Mouse (Mus musculus) limb, embryonic 10.5 days (tissue): Measurements from ENCODE around the gene Vgll1. TPM values are rescaled to one million over a fixed set of nuclear protein-coding genes. Genes with fewer than 3 reads are reported as not detected.

Experiments used
- DNase-seq: peaks from one replicate; pipeline ENCODE4 v3.0.0-alpha.2; 2017; ENCODE audit warnings: low spot score
- H3K27ac ChIP-seq: fragments of 300-500 bp; sonication (generic); 2 replicates; pipeline ENCODE4 v1.5.1; 2016; ENCODE audit warnings: mild to moderate bottlenecking
- H3K27me3 ChIP-seq: fragments of 300-500 bp; sonication (generic); 2 replicates; pipeline ENCODE4 v1.6.1; 2016; ENCODE audit warnings: low read depth, mild to moderate bottlenecking; ENCODE audit not compliant: poor library complexity, severe bottlenecking
- H3K36me3 ChIP-seq: fragments of 300-500 bp; sonication (generic); 2 replicates; pipeline ENCODE4 v1.6.1; 2016; ENCODE audit warnings: mild to moderate bottlenecking, moderate library complexity
- H3K4me1 ChIP-seq: fragments of 300-500 bp; sonication (generic); 2 replicates; pipeline ENCODE4 v1.6.1; 2016
- H3K4me3 ChIP-seq: fragments of 300-500 bp; sonication (generic); 2 replicates; pipeline ENCODE4 v1.5.1; 2016; ENCODE audit warnings: mild to moderate bottlenecking, moderate library complexity
- H3K9me3 ChIP-seq: fragments of 300-500 bp; sonication (generic); replicated peaks from 2 replicates; pipeline ENCODE4 v1.6.1; 2016; ENCODE audit warnings: mild to moderate bottlenecking
- WGBS: fragments of 180-500 bp; shearing (Covaris S2); methylation state at CpG from one replicate; pipeline ENCODE4 v1.1.7; 2016; 5-methylcytosine and 5-hydroxymethylcytosine counted together
- polyA plus RNA-seq: library from polyadenylated mRNA; unstranded; fragments of >200 nt; fragmentation: Nextera tagmentation; extraction: Ambion mirVana; gene quantifications from 2 replicates; pipeline ENCODE4 v1.2.1, GENCODE M21; 2016

Vgll1 gene
- polyA plus RNA-seq: 0.15 and 0.20 TPM in 2 replicates

DNA sequence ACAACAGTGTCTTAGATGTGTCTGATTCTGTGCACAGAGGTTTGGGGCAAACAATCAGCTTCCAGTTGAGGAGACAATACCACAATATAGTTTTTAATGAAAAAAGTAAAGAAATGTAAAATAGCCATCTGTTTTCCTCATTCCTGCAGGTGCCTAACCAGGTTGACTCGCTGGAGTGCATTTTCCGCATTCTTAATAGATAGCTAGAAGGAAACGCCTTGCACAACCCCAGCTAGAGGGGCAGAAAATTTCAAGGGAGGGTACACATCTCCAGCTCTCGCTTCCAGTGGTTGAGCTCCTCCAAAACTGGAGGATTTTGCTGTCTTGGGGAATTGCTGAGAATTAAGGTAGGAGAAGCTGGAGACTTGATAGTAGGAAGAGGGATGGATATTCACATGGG is at the start of gene Vgll1:
Gene Vgll1 (plus strand): TSS at position 301 of the 400 bp plus-strand sequence.
- no peaks in the 10 kb centered on the region for H3K36me3 ChIP-seq
- H3K4me3 ChIP-seq: no peak within 1 kb of the TSS
- H3K9me3 ChIP-seq: no peaks in the 10 kb centered on the region
- no peaks in the 10 kb centered on the region for H3K27me3 ChIP-seq
- H3K4me1 ChIP-seq: no peaks in the 10 kb centered on the region
- 87% methylated on average over 4 of the region's 4 CpGs for WGBS
- no peak for DNase-seq
- no peak within 1 kb of the TSS for H3K27ac ChIP-seq

DNA sequence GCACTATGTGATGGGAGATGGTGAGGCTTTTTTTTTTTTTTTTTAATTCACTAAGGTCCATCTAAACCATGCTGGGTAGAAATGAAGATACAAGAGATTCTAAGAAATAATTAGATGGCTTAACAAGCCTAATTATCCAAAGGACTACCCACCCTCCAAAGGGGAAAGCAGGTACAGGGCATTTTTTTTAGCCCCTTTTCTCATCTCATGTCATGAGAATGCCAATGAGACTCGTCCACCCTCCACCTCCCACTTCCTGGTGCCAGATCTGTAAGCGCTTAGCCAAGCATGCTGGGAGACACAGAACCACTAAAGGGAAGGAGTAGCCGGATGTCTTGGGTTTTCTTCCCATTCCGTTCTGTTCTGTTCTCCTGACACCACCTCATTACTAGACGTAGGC is 45.1 kb upstream of the Vgll1 start, which contains the start of gene Brs3:
Gene Brs3 (plus strand): TSS at position 301 of the 400 bp plus-strand sequence.
- no peaks in the 10 kb centered on the region for H3K36me3 ChIP-seq
- DNase-seq: no peak
- H3K4me3 ChIP-seq: no peak within 1 kb of the TSS
- WGBS: 95% methylated on average over 5 of the region's 5 CpGs
- H3K27me3 ChIP-seq: no peaks in the 10 kb centered on the region
- H3K9me3 ChIP-seq: no peaks in the 10 kb centered on the region
- H3K4me1 ChIP-seq: no peaks in the 10 kb centered on the region
- no peak within 1 kb of the TSS for H3K27ac ChIP-seq

DNA sequence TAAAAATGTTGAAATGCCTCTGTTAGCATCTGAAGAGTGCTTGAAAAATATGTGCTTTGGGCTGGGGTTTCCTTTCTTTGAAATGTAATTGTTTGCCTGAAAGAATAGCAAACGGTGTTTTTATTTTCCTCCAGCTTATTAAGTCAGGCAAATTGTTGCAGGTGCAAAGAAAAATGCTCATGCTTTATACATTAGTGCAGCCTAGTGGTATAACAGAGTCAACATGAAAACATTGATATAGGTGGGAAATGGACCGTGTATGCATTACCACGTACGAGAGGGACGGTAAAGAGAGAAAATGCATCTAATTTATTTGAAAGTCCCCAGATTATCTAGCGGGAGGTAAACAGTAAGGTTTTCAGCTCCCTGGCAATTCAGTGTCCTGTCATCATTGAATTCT is 44.0 kb upstream of the Vgll1 start:
- no peak overlapping the region for H3K27ac ChIP-seq
- H3K9me3 ChIP-seq: no peaks in the 10 kb centered on the region
- H3K27me3 ChIP-seq: no peaks in the 10 kb centered on the region
- 91% methylated on average over 6 of the region's 6 CpGs for WGBS
- DNase-seq: no peak
- H3K36me3 ChIP-seq: no peaks in the 10 kb centered on the region
- no peak overlapping the region for H3K4me3 ChIP-seq
- H3K4me1 ChIP-seq: no peaks in the 10 kb centered on the region

DNA sequence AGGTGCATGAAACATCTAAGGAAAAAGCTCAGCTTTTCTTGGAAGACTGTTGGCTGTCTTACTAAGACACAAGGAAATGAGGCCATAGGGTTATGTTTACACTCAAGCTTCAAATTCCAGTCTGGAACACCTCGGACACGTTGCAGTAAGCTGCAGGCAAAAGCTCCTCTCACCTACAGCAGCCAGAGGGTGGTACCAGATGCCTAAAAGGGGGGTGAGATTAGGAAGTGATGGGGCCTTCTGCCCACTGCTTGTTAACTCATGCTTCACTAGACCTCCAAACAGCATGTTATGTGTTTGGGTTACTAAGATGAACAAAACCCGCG is 35.1 kb upstream of the Vgll1 start:
- no peak for DNase-seq

DNA sequence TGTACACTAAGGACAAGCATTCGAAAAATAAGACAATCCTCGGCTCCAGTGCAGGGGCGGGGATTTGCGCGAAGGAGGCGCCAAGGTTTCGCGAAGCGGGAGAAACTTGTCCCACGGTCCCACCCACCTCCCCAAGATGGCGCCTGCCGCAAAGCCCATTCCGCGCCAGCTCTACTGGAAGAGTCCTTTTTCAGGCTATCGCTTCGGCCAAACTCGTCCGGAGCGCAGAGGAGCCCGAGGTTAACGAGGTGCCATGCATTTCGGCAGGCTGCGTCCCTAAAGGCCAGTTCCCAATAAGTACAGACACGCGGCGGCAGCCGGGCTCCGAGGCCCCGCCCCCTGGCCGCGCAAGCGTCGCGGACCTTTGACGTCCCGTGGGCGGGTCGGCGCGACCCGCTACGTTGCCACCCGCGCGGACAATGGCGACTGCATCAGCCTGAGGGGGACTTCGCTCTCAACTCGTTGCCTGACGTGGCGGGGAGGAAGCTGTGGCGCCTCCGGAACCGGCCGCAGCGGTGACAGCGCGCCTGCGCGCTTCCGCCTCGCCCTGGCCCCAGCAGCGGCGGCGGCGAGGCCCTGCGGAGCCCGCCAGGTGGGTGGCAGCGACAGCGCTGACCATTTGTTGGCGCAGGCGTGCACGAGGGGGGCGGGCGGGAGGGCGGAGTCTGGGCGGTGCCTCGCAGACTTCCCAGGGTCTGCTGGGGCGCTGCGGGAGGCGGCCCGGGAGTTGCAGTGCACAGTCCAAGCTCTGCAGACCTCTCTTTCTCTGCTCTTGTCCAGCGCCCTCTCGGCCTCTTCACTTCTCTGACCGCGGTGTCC is 34.5 kb upstream of the Vgll1 start, which contains the start of gene Htatsf1:
Gene Htatsf1 (plus strand): TSS at position 410 of the 819 bp plus-strand sequence.
- H3K4me3 ChIP-seq: peak within 1 kb of the TSS; percentile 58
- 14% methylated on average over 69 of the region's 85 CpGs for WGBS
- DNase-seq: peak; percentile 81
- H3K4me1 ChIP-seq: no peaks in the 10 kb centered on the region
- no peaks in the 10 kb centered on the region for H3K9me3 ChIP-seq
- H3K27me3 ChIP-seq: no peaks in the 10 kb centered on the region
- peaks cover 21% of the 10 kb centered on the region for H3K36me3 ChIP-seq
- H3K27ac ChIP-seq: peak within 1 kb of the TSS; percentile 93

More for the DNA sequence above, 35.1 kb upstream of the Vgll1 start:
- H3K4me3 ChIP-seq: peak overlapping the region; percentile 58
- peaks cover 16% of the 10 kb centered on the region for H3K36me3 ChIP-seq
- peak overlapping the region; percentile 93 for H3K27ac ChIP-seq
- H3K9me3 ChIP-seq: no peaks in the 10 kb centered on the region
- H3K4me1 ChIP-seq: no peaks in the 10 kb centered on the region
- no peaks in the 10 kb centered on the region for H3K27me3 ChIP-seq
- 17% methylated on average over 4 of the region's 4 CpGs for WGBS

DNA sequence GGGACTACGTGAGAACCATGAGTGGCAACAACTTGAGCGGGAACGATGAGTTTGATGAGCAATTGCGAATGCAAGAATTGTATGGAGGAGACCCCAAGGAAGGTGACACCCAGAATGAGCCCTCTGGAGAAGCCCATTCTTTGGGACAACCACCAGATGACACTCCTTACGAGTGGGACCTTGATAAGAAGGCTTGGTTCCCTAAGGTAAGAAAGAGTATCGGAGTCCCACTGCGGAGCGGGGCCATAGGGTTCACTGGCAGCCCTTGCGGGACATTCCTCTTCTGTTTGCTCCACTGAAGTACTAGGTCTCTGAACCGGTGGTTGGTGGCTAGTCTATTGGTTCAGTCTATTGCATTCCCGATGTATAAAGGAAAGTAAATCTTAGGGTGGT is 33.9 kb upstream of the Vgll1 start:
- Histone ChIP-seq H3K27me3 (no peaks in the 10 kb centered on the region), H3K4me3 (peak overlapping the region; percentile 58), H3K27ac (peak overlapping the region; percentile 93), H3K36me3 (peaks cover 26% of the 10 kb centered on the region), H3K4me1 (no peaks in the 10 kb centered on the region), H3K9me3 (no peaks in the 10 kb centered on the region)
- WGBS: 20% methylated on average over 11 of the region's 11 CpGs
- no peak for DNase-seq

DNA sequence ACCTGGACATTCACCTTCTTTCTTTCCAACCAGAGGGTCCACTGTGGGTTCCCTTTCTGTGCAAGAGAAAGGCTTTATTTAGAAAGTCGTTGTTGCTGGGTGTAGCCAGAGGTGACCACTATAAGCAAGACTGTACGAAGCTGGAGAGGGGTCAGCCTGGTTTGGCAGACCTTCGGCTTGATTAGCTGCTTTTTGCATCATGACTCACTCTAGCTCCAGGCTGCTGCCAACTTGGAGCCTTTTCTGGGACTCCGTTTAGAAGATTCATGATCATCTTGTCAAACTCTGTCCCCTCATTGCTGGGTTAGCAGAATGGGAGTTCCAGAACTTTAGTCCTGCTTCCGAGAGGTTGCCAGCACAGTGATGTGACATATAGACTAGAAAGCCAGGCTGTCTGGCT is 6.4 kb upstream of the Vgll1 start:
- H3K36me3 ChIP-seq: no peaks in the 10 kb centered on the region
- no peaks in the 10 kb centered on the region for H3K9me3 ChIP-seq
- no peaks in the 10 kb centered on the region for H3K27me3 ChIP-seq
- 82% methylated on average over 5 of the region's 5 CpGs for WGBS
- H3K4me3 ChIP-seq: no peak overlapping the region
- DNase-seq: no peak
- no peaks in the 10 kb centered on the region for H3K4me1 ChIP-seq
- no peak overlapping the region for H3K27ac ChIP-seq

DNA sequence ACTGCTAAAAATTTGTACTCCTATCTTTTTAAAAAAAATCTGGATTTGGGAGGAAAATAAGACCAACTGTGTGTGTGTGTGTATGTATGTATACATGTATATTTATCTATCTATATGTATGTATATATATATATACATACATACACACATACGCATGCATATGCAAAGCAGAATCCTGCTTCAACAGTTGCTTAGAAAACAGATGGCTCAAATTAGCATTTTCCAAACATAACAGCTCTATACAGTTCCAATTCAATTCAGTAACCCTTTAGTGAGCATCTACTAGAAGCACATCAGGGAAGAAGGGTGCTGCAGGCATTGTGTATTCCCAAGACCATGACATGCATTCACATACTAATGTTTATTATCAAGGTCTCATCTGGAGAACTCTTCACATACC is 15.5 kb downstream of the Vgll1 start:
- WGBS: 91% methylated on average over 1 of the region's 1 CpGs
- no peak overlapping the region for H3K27ac ChIP-seq
- DNase-seq: no peak
- H3K36me3 ChIP-seq: no peaks in the 10 kb centered on the region
- H3K27me3 ChIP-seq: no peaks in the 10 kb centered on the region
- no peaks in the 10 kb centered on the region for H3K4me1 ChIP-seq
- H3K4me3 ChIP-seq: no peak overlapping the region
- no peaks in the 10 kb centered on the region for H3K9me3 ChIP-seq

DNA sequence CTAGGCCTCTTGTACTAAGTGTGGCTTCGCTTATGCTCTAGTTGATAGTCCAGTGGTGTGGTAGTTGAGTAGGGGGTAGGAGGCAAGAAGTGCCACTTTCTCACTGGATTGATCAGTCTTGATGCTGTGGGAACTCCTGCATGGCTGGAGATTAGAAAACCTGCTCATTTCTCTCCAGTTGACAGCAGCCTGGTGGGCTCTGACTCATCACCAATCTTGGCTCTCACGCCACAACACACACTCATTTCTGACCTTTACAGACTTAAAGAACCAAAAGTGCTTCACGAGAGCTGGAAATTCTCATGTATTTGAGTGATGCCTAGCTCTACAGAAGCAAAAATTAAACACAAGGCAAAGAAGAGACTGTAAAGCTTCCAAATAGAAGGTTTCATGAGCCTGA is 19.1 kb downstream of the Vgll1 start:
- H3K36me3 ChIP-seq: no peaks in the 10 kb centered on the region
- H3K27ac ChIP-seq: no peak overlapping the region
- no peaks in the 10 kb centered on the region for H3K9me3 ChIP-seq
- DNase-seq: no peak
- H3K4me1 ChIP-seq: no peaks in the 10 kb centered on the region
- no peaks in the 10 kb centered on the region for H3K27me3 ChIP-seq
- H3K4me3 ChIP-seq: no peak overlapping the region
- WGBS: 89% methylated on average over 3 of the region's 3 CpGs

DNA sequence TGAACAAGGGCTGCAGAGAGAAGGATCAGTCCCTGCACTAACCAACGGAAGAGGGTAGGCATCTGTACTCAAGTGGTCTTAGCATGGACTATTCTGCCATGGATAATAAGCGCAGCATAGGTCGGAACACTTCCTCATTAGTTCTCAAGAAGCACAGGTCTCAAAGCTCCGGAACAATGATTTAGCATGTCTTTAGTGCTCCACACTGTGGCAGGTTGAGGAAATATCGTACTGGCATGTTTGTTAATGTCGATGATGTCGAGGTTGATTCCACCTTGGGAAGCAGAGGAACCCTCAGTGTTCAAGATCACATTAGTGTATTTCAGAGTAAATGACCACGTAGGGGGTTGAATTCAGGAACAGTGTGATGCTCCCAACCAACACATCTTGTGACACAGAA is 30.2 kb downstream of the Vgll1 start:
- WGBS: 81% methylated on average over 8 of the region's 8 CpGs
- no peaks in the 10 kb centered on the region for H3K9me3 ChIP-seq
- DNase-seq: no peak
- no peaks in the 10 kb centered on the region for H3K4me1 ChIP-seq
- no peaks in the 10 kb centered on the region for H3K27me3 ChIP-seq
- no peak overlapping the region for H3K27ac ChIP-seq
- no peaks in the 10 kb centered on the region for H3K36me3 ChIP-seq
- H3K4me3 ChIP-seq: no peak overlapping the region

DNA sequence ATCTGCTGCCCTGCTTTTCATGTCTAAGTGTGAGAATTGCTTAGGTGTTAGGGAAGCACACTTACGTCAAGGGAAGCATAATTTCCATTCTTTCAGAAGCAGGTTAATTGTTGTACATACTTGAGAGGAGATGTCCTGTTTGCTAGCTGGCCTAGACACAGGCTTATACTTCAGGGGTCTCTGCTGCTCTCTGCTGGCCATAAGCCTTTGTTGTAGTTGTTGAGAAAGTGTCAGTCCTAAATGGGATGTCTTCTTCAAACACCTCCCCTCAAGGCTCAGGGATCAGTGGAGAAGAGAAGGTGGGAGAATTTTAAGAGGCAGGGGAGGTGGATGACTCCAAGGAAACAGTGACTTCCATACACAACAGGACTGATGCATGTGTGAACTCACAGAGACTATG is 32.9 kb downstream of the Vgll1 start:
- no peak for DNase-seq
- Histone ChIP-seq H3K9me3 (no peaks in the 10 kb centered on the region), H3K27me3 (no peaks in the 10 kb centered on the region), H3K4me1 (no peaks in the 10 kb centered on the region), H3K27ac (no peak overlapping the region), H3K36me3 (no peaks in the 10 kb centered on the region), H3K4me3 (no peak overlapping the region)
- WGBS: 84% methylated on average over 1 of the region's 1 CpGs

DNA sequence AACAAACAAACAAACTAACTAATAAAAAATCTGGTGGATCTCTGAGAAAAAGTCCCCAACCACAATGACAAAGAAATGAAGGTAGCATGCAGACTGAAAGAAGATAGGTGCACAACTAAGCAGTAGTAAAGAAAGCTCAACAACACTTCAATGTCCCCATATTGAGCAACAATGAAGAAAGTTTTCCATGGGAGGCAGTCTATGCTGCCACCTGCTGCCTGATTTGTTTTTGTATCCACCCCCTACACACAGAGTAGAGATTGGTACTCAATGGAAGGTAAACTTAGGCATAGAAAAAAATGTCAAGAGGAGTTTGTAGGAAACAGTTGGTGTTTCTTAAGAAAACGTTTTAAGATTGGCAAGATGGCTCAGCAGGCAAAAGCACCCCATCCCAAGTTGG is 42.7 kb downstream of the Vgll1 start:
- no peaks in the 10 kb centered on the region for H3K9me3 ChIP-seq
- H3K36me3 ChIP-seq: no peaks in the 10 kb centered on the region
- no peaks in the 10 kb centered on the region for H3K4me1 ChIP-seq
- 39% methylated on average over 1 of the region's 1 CpGs for WGBS
- DNase-seq: no peak
- no peak overlapping the region for H3K4me3 ChIP-seq
- H3K27me3 ChIP-seq: no peaks in the 10 kb centered on the region
- H3K27ac ChIP-seq: no peak overlapping the region

DNA sequence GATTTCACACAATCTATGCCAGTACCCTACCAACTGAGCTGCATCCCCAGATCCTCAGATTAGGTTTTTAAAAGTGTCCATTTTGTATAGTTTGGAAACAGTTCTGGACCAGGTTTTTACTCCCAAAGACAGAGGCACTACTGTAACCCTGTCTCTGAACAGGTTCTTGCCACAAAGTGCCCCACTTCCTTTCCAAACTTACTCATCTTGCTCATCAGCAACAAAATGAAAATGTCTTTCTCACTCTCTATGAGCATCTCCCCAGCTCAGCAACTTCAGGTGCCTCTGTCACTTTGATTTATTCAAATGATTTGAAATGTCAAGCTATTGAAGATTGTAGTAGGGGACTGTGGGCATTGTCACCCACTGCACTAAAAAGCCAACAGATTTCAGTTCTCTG is 49.7 kb downstream of the Vgll1 start:
- no peaks in the 10 kb centered on the region for H3K36me3 ChIP-seq
- H3K27me3 ChIP-seq: no peaks in the 10 kb centered on the region
- no peak overlapping the region for H3K27ac ChIP-seq
- DNase-seq: no peak
- no peaks in the 10 kb centered on the region for H3K4me1 ChIP-seq
- H3K4me3 ChIP-seq: no peak overlapping the region
- no peaks in the 10 kb centered on the region for H3K9me3 ChIP-seq

DNA sequence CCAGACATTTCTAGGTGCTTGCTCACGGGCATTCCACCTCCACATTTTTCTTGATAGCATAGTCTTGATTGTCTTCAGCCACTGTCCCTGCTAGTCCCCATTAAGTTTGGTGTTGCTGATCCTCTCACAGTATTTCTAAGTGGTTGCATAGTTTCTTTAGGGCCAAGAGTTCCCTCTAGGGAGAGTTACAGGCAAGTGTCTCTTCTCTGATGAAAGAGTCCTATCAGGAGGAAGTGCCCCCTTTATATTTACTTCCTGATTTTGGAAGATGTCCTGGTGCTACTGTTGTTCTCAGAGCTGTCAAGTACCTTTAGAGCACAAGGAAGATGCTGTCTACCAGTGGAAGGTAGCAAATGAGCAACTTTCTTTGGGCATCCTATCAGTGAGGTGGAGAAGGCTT is 65.6 kb downstream of the Vgll1 start:
- Histone ChIP-seq H3K27ac (no peak overlapping the region), H3K4me1 (no peaks in the 10 kb centered on the region), H3K9me3 (no peaks in the 10 kb centered on the region), H3K4me3 (no peak overlapping the region), H3K36me3 (no peaks in the 10 kb centered on the region), H3K27me3 (no peaks in the 10 kb centered on the region)
- WGBS: 74% methylated on average over 1 of the region's 1 CpGs
- no peak for DNase-seq
